Mouse (Mus musculus) T-helper 2 cell (primary cell): ENCODE results near the gene Inafm1.
"Not testable (repeated sequence)": the region's sequence is repeated elsewhere in the genome, so short reads cannot be mapped to it uniquely, and the experiment has no call there.

ENCODE experiments used
- in situ Hi-C: fragments of 300-600 bp; cut with MboI, MseI; formaldehyde crosslinking; loops from one replicate; pipeline ENCODE4 v1.15.1; 2025; ENCODE audit warnings: high pct_unique_total_duplicates

The Inafm1 gene

GRCm38 (mm10) chr7:16263015-16263787, 10.2 kb downstream of the Inafm1 start:
- in situ Hi-C loops = no loop called here

DNA sequence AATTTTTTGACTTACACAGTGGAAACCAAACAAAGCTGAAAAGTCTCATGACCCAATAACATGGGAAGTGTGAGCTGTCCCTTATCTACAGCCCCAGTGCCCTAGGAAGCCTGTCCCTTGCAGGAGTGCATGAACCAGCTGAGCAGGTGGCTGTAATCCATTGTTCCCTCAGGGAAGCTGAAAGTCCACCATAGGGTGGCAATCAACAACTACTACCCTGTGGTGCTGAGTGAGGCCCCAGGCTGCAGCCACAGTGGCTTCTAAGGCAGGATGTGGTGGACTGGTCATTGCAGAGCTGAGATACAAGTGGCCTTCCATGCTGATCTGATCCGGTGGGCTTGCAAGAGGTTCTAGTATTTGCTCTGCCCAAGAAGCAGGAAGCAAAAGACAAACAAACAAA, 12.3 kb downstream of the Inafm1 start:
- in situ Hi-C loops = no loop called here

GRCm38 (mm10) chr7:16259110-16259590, 14.3 kb downstream of the Inafm1 start, which contains the start of gene C5ar1:
Gene C5ar1 (minus strand): TSS chr7:16259540.
- in situ Hi-C loops = no loop called here

GRCm38 (mm10) chr7:16257830-16258229, 15.6 kb downstream of the Inafm1 start:
- in situ Hi-C loops = no loop called here

GRCm38 (mm10) chr7:16255963-16256362, 17.5 kb downstream of the Inafm1 start:
- in situ Hi-C loops = not testable (repeated sequence)

GRCm38 (mm10) chr7:16254195-16254594, 19.2 kb downstream of the Inafm1 start:
- in situ Hi-C loops = no loop called here

DNA sequence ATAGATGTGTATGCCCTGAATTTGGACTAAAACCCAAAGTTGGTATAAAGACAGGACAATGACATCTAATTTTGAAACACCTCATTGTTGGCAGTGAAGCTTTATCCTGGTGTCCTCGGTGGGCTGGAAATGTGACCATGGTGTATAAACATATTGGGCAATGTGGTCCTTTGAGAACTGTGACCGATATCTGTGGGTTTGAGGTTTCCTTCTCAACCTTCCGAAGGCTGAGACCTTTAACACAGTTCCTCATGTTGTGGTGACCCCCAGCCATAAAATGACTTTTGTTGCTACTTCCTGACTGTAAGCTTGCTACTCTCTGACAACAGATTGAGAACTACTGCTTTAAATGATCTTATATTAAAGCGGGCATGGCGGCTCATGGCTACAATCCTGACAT, 22.7 kb downstream of the Inafm1 start:
- in situ Hi-C loops = no loop called here

DNA sequence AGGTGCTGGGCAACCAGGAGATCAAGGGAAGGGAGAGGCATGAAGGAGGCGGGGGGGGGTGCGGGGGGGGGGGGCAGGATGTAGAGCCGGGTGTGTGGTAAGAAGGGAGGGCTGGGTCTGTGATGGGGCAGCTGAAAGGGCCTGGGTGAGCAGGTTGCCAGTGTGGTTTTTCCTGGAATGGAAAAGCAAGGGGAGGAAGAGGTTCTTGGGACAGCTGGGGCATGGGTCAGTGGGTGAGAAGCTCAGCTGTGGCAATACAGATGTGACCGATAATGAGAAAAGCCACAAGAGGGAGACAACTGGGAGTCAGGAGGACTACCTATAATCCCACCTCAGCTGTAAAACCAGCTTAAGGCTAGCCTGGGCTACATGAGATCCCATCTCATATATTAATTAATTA, 27.5 kb downstream of the Inafm1 start:
- in situ Hi-C loops = no loop called here

GRCm38 (mm10) chr7:16244067-16244466, 29.4 kb downstream of the Inafm1 start, which contains the start of gene C5ar2:
Gene C5ar2 (minus strand): TSS chr7:16244154.
- in situ Hi-C loops = no loop called here

DNA sequence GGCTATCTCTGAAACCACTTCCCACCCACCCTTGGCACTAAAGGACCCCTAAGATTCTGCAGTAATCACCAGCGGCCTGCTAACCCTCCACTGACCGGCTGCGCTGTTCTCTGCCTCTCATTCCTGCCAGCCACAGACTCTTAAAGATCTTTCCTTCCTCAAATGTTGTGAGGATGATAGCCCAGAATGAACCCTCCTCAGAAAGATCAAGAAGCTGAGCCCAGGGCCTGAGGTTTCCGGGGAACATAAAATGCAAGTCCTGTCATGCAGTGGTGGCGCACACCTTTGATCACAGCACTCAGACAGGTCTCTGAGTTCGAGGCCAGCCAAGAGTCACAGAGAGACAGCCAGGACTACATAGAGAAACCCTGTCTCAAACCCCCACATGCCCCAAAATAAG, 31.2 kb downstream of the Inafm1 start:
- in situ Hi-C loops = no loop called here

DNA sequence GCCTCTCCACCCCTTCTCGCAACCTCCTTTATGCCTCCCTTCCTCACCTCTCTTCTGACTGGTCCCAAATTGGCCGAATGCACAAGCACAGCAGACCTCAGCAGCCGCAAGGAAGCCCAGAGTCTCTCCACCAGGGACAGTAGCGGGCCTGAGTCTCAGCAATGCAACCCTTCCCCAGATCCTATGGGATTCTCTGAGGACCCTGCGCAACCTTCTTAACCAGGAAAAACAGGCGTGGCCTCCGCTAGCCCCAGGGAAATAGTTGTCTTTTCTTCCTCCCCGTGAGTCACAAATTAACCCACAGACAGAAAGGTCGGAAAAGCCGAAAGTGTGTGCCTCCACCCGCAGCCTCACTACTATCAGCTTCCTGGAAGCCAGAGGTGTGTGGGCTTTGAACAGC, 31.6 kb downstream of the Inafm1 start:
- in situ Hi-C loops = no loop called here

DNA sequence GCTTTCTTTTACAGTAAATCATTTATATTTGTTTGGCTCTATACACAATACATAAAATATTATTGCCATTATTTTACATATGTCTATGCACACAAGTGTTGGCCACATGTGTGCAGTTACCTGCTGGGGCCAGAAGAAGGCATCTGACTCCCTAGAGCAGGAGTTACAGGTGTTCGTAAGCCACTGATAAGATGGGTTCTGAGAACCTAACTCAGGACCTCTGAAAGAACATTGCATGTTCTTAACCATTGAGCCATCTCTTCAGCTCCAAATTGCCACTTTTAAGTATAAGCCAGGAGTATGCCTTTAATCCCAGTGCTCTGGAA, 32.5 kb downstream of the Inafm1 start:
- in situ Hi-C loops = no loop called here

- in situ Hi-C loops = no loop called here
Measured at GRCm38 (mm10) chr7:16240281-16240977, 33.0 kb downstream of the Inafm1 start.

- in situ Hi-C loops = no loop called here
Measured at GRCm38 (mm10) chr7:16239554-16239997, 33.8 kb downstream of the Inafm1 start.

- in situ Hi-C loops = no loop called here
Measured at GRCm38 (mm10) chr7:16229869-16230268, 43.5 kb downstream of the Inafm1 start.
